Mouse (Mus musculus): Measurements from ENCODE around the gene Calhm3.
"Not testable (repeated sequence)": the region's sequence is repeated elsewhere in the genome, so short reads cannot be mapped to it uniquely, and the experiment has no call there.

Gene Calhm3

GRCm38 (mm10) chr19:47167617-47168214 lies 10.2 kb upstream of the Calhm3 start:
- DNase-seq (ENCODE audit: low spot score in 2 of 2) = no peak

- DNase-seq (ENCODE audit: low spot score in 2 of 2) = no peak
Measured at GRCm38 (mm10) chr19:47166758-47167157, 9.2 kb upstream of the Calhm3 start.

- no peak for DNase-seq (ENCODE audit: low spot score in 2 of 2)
Measured at GRCm38 (mm10) chr19:47163176-47163744, 5.7 kb upstream of the Calhm3 start.

GRCm38 (mm10) chr19:47161669-47162068 lies 4.1 kb upstream of the Calhm3 start:
- DNase-seq (ENCODE audit: low spot score in 2 of 2) = no peak

GRCm38 (mm10) chr19:47153767-47154166 lies 3.8 kb downstream of the Calhm3 start:
- no peak for DNase-seq (ENCODE audit: low spot score in 2 of 2)

GRCm38 (mm10) chr19:47152062-47152369 lies 5.5 kb downstream of the Calhm3 start:
- DNase-seq (ENCODE audit: low spot score in 2 of 2) = no peak

GRCm38 (mm10) chr19:47151332-47152061 lies 6.1 kb downstream of the Calhm3 start:
- no peak for DNase-seq (ENCODE audit: low spot score in 2 of 2)

- DNase-seq (ENCODE audit: low spot score in 2 of 2) = no peak
Measured at GRCm38 (mm10) chr19:47149854-47150253, 7.7 kb downstream of the Calhm3 start.

GRCm38 (mm10) chr19:47148267-47148847 lies 9.2 kb downstream of the Calhm3 start:
- DNase-seq (ENCODE audit: low spot score in 2 of 2) = no peak

GRCm38 (mm10) chr19:47144154-47144553 lies 13.4 kb downstream of the Calhm3 start, which contains the start of gene Calhm1:
Calhm1 (minus strand) TSS chr19:47144254.
- no peak for DNase-seq (ENCODE audit: low spot score in 2 of 2)

GRCm38 (mm10) chr19:47142438-47142837 lies 15.1 kb downstream of the Calhm3 start:
- DNase-seq (ENCODE audit: low spot score in 2 of 2) = no peak

- DNase-seq (ENCODE audit: low spot score in 2 of 2) = not testable (repeated sequence)
Measured at GRCm38 (mm10) chr19:47139611-47140010, 18.0 kb downstream of the Calhm3 start.

GRCm38 (mm10) chr19:47137771-47138421 lies 19.7 kb downstream of the Calhm3 start, which contains the start of gene Calhm2:
Calhm2 (minus strand) TSS chr19:47138294.
- DNase-seq (ENCODE audit: low spot score in 2 of 2) = peak; percentile 38 to 42

- DNase-seq (ENCODE audit: low spot score in 2 of 2) = peak in 1 of 2 experiments; percentile 18
Measured at GRCm38 (mm10) chr19:47137051-47137581, 20.4 kb downstream of the Calhm3 start.

- DNase-seq (ENCODE audit: low spot score in 2 of 2) = no peak
Measured at GRCm38 (mm10) chr19:47136170-47136569, 21.4 kb downstream of the Calhm3 start.

GRCm38 (mm10) chr19:47135568-47135967 lies 22.0 kb downstream of the Calhm3 start:
- no peak for DNase-seq (ENCODE audit: low spot score in 2 of 2)

GRCm38 (mm10) chr19:47133161-47133560 lies 24.4 kb downstream of the Calhm3 start:
- DNase-seq (ENCODE audit: low spot score in 2 of 2) = peak; percentile 52 to 71

GRCm38 (mm10) chr19:47130551-47131125 lies 26.9 kb downstream of the Calhm3 start:
- no peak for DNase-seq (ENCODE audit: low spot score in 2 of 2)

GRCm38 (mm10) chr19:47128835-47129234 lies 28.7 kb downstream of the Calhm3 start:
- no peak for DNase-seq (ENCODE audit: low spot score in 2 of 2)

GRCm38 (mm10) chr19:47128164-47128563 lies 29.4 kb downstream of the Calhm3 start:
- no peak for DNase-seq (ENCODE audit: low spot score in 2 of 2)

GRCm38 (mm10) chr19:47122802-47123201 lies 34.8 kb downstream of the Calhm3 start:
- peak in 1 of 2 experiments; percentile 49 for DNase-seq (ENCODE audit: low spot score in 2 of 2)
